Mouse (Mus musculus) ES-CJ7 (cell line): ENCODE measurements around the gene Prom2.

Experiments
- DNase-seq: peaks from one replicate; pipeline ENCODE4 v3.0.0; 2011; ENCODE audit warnings: low read depth, low spot score

Prom2 gene

GRCm38 (mm10) chr2:127541185-127541584 is at the start of gene Prom2:
Gene Prom2, minus strand, starts transcription at chr2:127541467.
- no peak for DNase-seq

- peak; percentile 50 for DNase-seq
Observed at GRCm38 (mm10) chr2:127590840-127591239, 49.6 kb upstream of the Prom2 start.

GRCm38 (mm10) chr2:127590204-127590603 is 48.9 kb upstream of the Prom2 start:
- DNase-seq: peak; percentile 75

DNA sequence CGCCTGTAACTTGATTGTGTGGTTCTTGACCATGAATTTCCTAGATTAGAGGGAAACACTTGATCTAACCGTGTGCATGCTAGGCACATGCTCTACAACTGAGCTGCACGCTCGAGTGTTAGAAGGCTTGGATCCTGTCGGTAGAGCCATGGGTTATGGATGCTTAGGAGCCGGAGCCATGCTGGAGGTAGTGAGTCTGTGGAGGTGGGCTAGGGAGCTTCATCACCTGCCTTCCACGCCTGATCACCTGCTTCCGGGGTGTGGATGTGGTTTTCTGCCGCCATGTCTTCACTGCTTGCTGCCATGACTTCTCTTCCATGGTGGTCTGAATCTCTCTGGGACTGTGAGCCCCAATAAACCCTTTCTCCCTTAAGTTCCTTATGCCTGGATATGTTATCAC is 47.6 kb upstream of the Prom2 start:
- no peak for DNase-seq

DNA sequence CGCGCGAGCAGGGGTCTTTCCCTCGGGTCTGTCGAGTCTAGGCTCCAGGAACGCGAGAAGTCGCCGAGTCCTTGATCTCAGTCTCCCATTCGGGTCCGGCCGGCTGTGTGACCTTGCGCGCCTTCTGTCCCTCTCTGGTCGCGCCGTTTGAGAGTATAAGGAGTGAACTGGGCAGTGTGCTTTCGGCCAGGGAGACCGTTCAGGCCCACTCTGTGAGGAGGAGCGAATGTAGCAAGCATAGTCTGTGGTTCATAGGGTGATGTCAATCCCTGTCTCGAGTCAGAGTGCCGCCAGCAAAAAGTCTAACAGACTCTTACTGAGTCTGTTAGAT is 46.2 kb upstream of the Prom2 start:
- DNase-seq: no peak

DNA sequence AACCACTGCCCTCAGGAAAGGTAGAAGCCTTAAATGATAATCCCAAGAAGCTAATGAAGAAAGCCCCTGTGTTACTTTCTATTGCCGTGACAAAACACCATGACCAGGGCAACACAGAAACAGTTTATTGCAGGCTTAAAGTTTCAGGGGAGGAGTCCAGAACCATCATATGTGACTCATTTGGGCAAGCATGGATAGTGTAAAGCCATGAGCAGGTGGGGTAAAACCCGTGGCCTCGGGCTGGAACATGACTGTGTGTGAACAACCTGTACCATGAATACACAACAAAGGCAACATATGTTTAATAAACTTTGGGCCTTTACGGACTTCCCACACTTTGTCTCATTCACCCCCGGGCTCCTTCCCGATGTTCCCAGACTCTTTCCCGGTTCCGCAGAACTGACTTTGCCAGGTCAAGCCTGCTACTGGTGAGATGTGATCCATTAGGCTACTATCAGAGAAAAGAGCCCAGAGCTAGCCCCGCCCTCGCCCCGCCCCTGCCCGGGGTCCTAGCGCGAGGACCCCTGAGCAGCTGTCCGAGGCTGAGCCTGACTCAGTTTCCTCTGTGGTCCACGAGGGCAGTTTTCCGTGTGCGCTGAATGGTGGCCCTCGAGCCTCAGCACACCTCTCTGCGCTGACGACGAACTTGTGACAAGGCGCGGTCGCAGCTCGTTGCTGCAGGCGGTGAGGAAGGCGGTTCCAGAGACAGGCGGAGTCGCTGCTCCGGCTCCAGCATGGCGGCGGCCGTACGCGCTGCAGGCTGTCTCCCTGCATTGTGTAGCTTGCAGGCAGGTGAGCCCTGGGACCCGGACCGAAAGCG is 45.6 kb upstream of the Prom2 start, which contains the start of the genes Zfp661 and Mrps5:
Gene Zfp661 (minus strand): TSS at position 401 of the 820 bp plus-strand sequence.
Gene Mrps5 (plus strand): TSS at position 529 of the 820 bp plus-strand sequence.
- peak; percentile 77 for DNase-seq

DNA sequence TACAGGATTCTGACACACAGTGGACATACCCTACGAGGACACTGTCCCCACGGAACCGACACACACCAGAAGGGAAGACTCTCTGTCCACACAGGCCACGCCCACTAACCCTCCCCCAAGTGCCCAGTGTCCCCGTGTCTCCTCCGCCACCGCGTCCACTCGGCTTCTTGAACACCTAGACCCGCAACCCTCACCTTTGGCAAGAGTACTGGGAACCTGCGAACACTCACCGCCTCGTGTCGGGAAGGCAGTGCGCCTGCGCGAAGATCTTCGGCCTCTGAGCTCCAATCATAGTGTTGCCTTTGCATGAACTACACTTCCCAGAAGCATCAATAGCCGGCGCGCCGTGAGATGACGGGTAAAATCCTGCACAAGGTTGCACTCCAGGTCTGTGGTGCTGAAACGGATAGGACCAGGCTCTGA is 43.2 kb upstream of the Prom2 start:
- peak; percentile 99 for DNase-seq

DNA sequence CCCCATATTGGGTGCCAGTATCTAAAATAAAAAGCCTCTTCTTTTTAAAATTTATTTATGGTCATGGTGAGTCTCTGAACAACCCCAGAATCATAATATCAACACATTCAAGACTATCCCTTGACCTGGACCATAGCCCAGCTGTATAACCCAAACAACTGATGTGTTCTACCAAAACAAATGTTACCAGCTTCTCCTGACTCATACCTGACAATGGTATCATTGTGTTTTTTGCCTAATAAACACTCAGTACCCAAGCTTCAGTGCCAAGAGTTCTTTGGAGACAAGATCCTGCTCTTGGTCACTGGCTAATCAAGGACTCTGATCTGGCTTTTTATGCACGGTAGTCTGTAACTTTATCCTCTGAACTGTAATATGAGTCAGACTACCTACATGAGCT is 32.1 kb upstream of the Prom2 start:
- no peak for DNase-seq

DNA sequence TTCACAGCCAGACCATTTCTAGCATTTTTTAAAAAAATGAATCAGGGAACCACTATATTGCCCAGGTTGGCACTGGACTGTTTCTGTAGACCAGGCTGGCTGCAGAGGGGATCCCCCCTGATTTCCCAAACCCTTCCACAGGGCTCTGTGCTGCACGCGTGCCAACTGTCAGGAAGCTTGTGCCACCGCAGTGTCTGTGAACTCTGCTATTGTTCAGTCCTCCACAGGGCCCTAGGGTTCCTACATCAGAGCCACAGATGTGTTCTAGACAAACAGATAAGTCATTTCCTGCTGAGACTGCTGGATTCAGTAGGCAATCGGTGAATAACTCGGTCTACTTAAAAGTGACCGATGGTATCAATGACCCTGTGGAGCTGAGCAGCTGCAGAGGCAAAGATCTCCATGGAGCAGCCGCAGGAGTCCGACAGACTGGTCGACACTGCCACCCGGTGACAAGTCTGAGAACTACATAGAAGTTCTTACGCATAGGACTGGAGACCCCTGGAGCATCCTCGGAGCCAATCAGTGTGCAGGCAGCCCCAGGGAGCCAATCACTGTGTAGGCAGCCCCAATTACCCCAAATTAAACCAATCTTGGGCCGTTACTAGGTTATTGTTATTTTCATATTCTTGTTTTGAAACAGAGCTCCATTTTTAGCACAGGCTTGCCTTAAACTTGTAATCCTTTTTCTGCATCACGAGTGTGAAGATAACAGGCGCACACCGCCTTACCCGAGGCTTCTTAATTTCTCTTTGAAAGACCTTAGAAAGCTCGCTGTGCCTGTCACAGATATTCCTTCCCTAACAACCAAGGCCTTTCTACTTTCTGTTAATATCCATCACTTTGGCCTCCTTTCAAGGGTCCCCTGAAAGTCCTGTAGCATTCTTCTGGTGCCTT is 18.1 kb upstream of the Prom2 start:
- peak; percentile 90 for DNase-seq

GRCm38 (mm10) chr2:127551078-127551477 is 9.8 kb upstream of the Prom2 start:
- DNase-seq: peak; percentile 15

GRCm38 (mm10) chr2:127550446-127550845 is 9.2 kb upstream of the Prom2 start:
- no peak for DNase-seq

- DNase-seq: no peak
Observed at GRCm38 (mm10) chr2:127549711-127550110, 8.4 kb upstream of the Prom2 start.

- no peak for DNase-seq
Observed at GRCm38 (mm10) chr2:127548342-127549074, 7.2 kb upstream of the Prom2 start.

GRCm38 (mm10) chr2:127541697-127542096 is 430 bp upstream of the Prom2 start:
- no peak for DNase-seq

DNA sequence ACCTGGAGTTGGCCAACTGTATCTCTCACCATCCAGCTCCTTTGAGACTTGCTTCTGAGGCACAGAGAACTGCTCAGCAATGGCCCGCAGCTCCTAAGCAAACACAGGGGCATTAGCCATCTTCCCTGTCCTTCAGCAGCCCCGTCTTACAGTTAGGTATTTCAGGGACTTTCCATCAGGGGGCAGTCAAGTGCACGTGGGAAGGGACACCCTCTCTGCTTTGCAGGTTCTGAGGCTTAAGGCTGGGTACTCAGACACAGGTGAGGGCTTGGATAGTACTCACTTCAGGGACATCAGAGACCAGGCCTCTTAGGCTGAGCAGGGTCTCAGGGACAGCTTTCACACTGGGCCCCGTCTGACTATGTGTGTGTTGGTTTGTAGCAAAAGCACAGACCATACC is 1.8 kb downstream of the Prom2 start:
- DNase-seq: peak; percentile 50

GRCm38 (mm10) chr2:127537548-127537947 is 3.7 kb downstream of the Prom2 start:
- no peak for DNase-seq

GRCm38 (mm10) chr2:127535363-127535762 is 5.9 kb downstream of the Prom2 start:
- no peak for DNase-seq

- DNase-seq: peak; percentile 62
Observed at GRCm38 (mm10) chr2:127532379-127532778, 8.9 kb downstream of the Prom2 start.

DNA sequence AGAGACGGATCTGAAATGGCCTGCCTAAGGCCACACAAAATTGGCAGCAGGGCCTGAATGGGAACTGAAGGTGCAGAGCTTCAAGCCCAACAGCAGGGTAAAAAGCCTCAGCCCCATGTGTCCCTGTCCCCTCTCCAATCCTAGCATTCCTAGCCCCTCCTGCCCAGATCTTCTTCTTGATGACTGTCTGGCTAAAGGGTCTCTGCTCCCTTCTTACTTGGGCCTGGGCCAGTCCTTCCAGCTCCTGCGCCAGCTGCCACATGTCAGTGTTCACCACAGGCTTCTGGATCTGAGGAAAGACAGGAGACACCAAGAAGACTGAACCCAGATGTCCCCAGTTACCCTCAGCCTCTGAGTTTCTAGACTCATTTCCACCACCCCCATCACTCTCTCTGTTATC is 9.7 kb downstream of the Prom2 start:
- no peak for DNase-seq

GRCm38 (mm10) chr2:127530418-127530817 is 10.8 kb downstream of the Prom2 start:
- DNase-seq: peak; percentile 17

- DNase-seq: no peak
Observed at GRCm38 (mm10) chr2:127525004-127525775, 16.1 kb downstream of the Prom2 start.
